Mouse (Mus musculus): Measurements from ENCODE around the gene 4930513O06Rik. TPM values are rescaled to one million over a fixed set of nuclear protein-coding genes. Genes with fewer than 3 reads are reported as not detected.

The 4930513O06Rik gene
- polyA plus RNA-seq (2017; shearing (Covaris generic)) = not detected

DNA sequence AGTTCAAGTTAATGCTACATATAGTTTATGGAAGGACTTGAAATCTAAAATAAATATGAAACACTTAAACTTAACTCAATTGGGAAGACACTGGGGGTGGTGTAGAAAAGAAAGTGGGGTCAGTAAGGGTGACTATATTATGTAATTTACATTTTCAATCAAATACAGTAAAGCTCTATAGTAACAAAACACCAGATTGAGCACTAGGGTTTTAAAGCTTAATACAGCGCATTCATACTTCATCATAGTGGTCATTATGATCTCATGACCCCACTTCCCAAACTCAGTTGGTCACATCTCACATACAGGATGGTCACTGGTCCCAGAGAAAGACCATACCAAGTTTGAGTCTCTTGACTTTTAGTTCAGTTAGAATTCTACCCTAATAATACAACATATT, at the start of gene 4930513O06Rik:
Gene 4930513O06Rik, plus strand, starts transcription at position 301 of the 400 bp plus-strand sequence.

DNA sequence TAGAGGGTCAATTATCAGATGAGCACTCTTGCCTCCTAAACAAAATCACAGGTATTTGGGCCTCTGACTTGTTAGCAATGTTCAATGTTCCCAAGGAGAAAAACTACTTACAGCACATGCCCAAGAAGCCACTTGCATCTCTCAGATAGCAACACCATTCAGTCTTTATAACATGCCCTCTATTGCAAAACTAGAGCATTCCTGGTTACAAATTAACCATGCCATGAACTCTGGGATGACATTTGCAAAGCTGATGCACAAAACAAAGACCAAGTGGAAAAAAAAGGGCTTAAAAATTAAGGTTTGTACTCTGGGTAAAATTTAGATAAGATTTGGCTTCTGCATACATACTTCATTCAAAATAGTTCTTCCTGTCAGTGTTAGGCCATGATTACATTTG, 966 bp upstream of the 4930513O06Rik start, which contains the start of gene Serpina7:
Gene Serpina7, minus strand, starts transcription at position 160 of the 400 bp plus-strand sequence.

Other genes starting within 250 kb of the 4930513O06Rik start
- not detected for gene Nrk, start 171.8 kb upstream of the 4930513O06Rik start, polyA plus RNA-seq (2017; shearing (Covaris generic))
- not detected for gene Serpina7, start 1.0 kb upstream of the 4930513O06Rik start, polyA plus RNA-seq (2017; shearing (Covaris generic))
- not detected for gene 4933428M09Rik, start 93.0 kb downstream of the 4930513O06Rik start, polyA plus RNA-seq (2017; shearing (Covaris generic))
- not detected for gene Mum1l1, start 123.8 kb downstream of the 4930513O06Rik start, polyA plus RNA-seq (2017; shearing (Covaris generic))
- not detected for gene Trap1a, start 247.4 kb downstream of the 4930513O06Rik start, polyA plus RNA-seq (2017; shearing (Covaris generic))